Mouse (Mus musculus) hindbrain, embryonic 11.5 days (tissue): ENCODE results near the gene Hoxc4. TPM values are rescaled to one million over a fixed set of nuclear protein-coding genes. Genes with fewer than 3 reads are reported as not detected.

Experiments
- ATAC-seq: fragments of 200-750 bp; cut with Nextera tagmentation; 2 replicates; pipeline ENCODE4 v1.8.0; 2017; ENCODE audit warnings: mild to moderate bottlenecking, moderate TSS enrichment, moderate library complexity; ENCODE audit not compliant: low FRiP score
- DNase-seq: peaks from one replicate; pipeline ENCODE4 v3.0.0-alpha.2; 2015; ENCODE audit warnings: low spot score
- H3K27ac ChIP-seq: fragments of 300-500 bp; sonication (generic); 2 replicates; pipeline ENCODE4 v1.5.1; 2014; ENCODE audit warnings: mild to moderate bottlenecking, low read depth, low read length
- H3K27me3 ChIP-seq: fragments of 300-500 bp; sonication (generic); 2 replicates; pipeline ENCODE4 v1.6.1; 2014; ENCODE audit warnings: mild to moderate bottlenecking, low read length, moderate library complexity, mixed read lengths; ENCODE audit not compliant: control insufficient read depth, insufficient read depth
- H3K36me3 ChIP-seq: fragments of 300-500 bp; sonication (generic); 2 replicates; pipeline ENCODE4 v1.6.1; 2014; ENCODE audit warnings: mild to moderate bottlenecking, low read length, moderate library complexity, mixed read lengths; ENCODE audit not compliant: control insufficient read depth, insufficient read depth
- H3K4me1 ChIP-seq: fragments of 300-500 bp; sonication (generic); replicated peaks from 2 replicates; pipeline ENCODE4 v1.6.1; 2014; ENCODE audit warnings: low read length, mixed read lengths; ENCODE audit not compliant: control insufficient read depth, insufficient read depth
- H3K4me2 ChIP-seq: fragments of 300-500 bp; sonication (generic); replicated peaks from 2 replicates; pipeline ENCODE4 v1.6.1; 2014; ENCODE audit warnings: mild to moderate bottlenecking, low read depth, low read length
- H3K4me3 ChIP-seq: fragments of 300-500 bp; sonication (generic); 2 replicates; pipeline ENCODE4 v1.5.1; 2014; ENCODE audit warnings: low read depth, low read length
- H3K9ac ChIP-seq: fragments of 300-500 bp; sonication (generic); 2 replicates; pipeline ENCODE4 v1.6.1; 2014; ENCODE audit warnings: low read depth, low read length
- H3K9me3 ChIP-seq: fragments of 300-500 bp; sonication (generic); 2 replicates; pipeline ENCODE4 v1.6.1; 2016; ENCODE audit warnings: low read length; ENCODE audit not compliant: control insufficient read depth
- WGBS: fragments of 180-500 bp; shearing (Covaris S2); extraction: QIAGEN DNeasy Blood & Tissue Kit; methylation state at CpG from one replicate; pipeline ENCODE4 v1.1.7; 2014; 5-methylcytosine and 5-hydroxymethylcytosine counted together
- polyA plus RNA-seq: library from polyadenylated mRNA; unstranded; fragments of >200 nt; fragmentation: Nextera tagmentation; extraction: Ambion mirVana; gene quantifications from 2 replicates; pipeline ENCODE4 v1.2.1, GENCODE M21; 2014

Gene Hoxc4
- polyA plus RNA-seq, 1 experiment from 2014 or later: 37.8 TPM

DNA sequence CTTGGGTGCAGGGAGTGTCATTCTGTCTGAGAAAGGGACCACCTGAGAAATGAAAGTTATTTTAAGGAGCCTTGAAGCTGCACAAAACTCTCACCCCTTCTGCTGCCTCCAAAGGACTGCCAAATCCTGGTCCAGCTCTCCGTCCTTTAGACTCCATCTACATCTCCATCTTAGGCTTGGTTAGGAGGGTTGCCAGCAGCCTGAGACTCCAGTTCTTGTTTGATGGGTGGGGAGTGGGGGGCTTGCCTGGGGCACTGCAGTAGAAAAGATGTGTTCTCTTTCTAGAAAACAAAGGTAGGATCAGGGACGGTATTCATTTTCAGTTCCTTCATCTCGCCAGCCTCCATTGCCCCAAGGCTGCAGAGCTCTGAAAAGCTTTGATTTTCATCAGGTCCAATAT is 21.3 kb upstream of the Hoxc4 start:
- Histone ChIP-seq H3K4me1 (0 out of 2 replicates have a peak, but pooled peaks cover 3% of the 10 kb centered on the region), H3K4me3 (no peak overlapping the region), H3K27me3 (peaks cover 98% of the 10 kb centered on the region), H3K4me2 (no peak overlapping the region), H3K27ac (no peak overlapping the region), H3K9me3 (no peaks in the 10 kb centered on the region), H3K36me3 (no peaks in the 10 kb centered on the region), H3K9ac (no peak overlapping the region)
- 2% methylated on average over 3 of the region's 3 CpGs for WGBS
- no peak for DNase-seq
- ATAC-seq: no peak

- WGBS: 2% methylated on average over 19 of the region's 19 CpGs
- H3K36me3 ChIP-seq: no peaks in the 10 kb centered on the region
- peaks cover 98% of the 10 kb centered on the region for H3K27me3 ChIP-seq
- no peak within 1 kb of the TSS for H3K27ac ChIP-seq
- peak within 1 kb of the TSS; percentile 30 for H3K4me3 ChIP-seq
- ATAC-seq (no peak), DNase-seq (no peak)
- 0 out of 2 replicates have a peak, but pooled peaks cover 3% of the 10 kb centered on the region for H3K4me1 ChIP-seq
- H3K9me3 ChIP-seq: no peaks in the 10 kb centered on the region
- H3K9ac ChIP-seq: no peak within 1 kb of the TSS
- H3K4me2 ChIP-seq: peak within 1 kb of the TSS; percentile 47
Measured at GRCm38 (mm10) chr15:102997939-102998355, 20.8 kb upstream of the Hoxc4 start, which contains the start of gene Hoxc6. TSS of gene Hoxc6 (plus strand) at chr15:102998257.

GRCm38 (mm10) chr15:102998608-102999182 is 20.0 kb upstream of the Hoxc4 start:
- Histone ChIP-seq H3K9me3 (no peaks in the 10 kb centered on the region), H3K9ac (no peak overlapping the region), H3K4me1 (0 out of 2 replicates have a peak, but pooled peaks cover 3% of the 10 kb centered on the region), H3K4me2 (peak overlapping the region; percentile 47; the same call in 1 of the 2 replicates), H3K36me3 (no peaks in the 10 kb centered on the region), H3K27ac (no peak overlapping the region), H3K27me3 (peaks cover 98% of the 10 kb centered on the region), H3K4me3 (no peak overlapping the region)
- 0% methylated on average over 19 of the region's 19 CpGs for WGBS
- ATAC-seq (no peak), DNase-seq (no peak)

DNA sequence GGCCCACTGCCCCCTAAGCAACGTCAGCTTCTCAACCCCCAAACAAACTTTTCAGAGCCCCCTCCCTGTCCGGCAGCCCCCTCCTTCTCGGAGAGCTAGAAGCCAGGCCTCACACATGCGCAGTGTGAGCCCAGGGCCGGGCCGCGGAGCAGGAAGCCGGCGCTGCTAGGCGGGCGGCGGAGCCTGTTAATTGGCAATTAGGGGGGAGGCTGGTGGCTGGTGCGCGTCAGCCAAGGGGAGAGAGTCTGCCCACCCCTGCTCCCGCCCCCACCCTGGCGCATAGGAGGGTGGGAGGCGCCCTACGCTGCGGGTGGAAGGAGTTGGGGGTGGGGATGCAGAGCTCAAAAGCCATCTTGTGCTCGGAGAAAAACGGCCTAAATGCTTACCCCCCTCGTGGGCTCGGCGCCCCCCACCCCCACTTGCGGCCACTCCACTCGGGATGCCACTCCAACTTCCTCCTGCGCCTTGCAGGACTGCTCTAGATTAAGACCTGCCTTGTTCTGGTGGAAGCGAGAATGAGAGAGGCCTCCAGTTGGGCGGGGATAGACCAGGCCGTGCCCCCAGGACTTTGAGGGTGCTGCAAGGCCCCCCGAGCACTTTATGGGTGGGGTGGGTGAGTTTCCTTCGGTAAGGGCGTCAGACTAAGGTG is 19.4 kb upstream of the Hoxc4 start:
- Histone ChIP-seq H3K4me3 (peak overlapping the region; percentile 30), H3K27me3 (peaks cover 98% of the 10 kb centered on the region), H3K9me3 (no peaks in the 10 kb centered on the region), H3K9ac (no peak overlapping the region), H3K27ac (no peak overlapping the region), H3K4me1 (0 out of 2 replicates have a peak, but pooled peaks cover 3% of the 10 kb centered on the region), H3K4me2 (peak overlapping the region; percentile 47), H3K36me3 (no peaks in the 10 kb centered on the region)
- WGBS: under 1% methylated on average over 26 of the region's 33 CpGs
- peak; percentile 65 for DNase-seq
- ATAC-seq: no peak

DNA sequence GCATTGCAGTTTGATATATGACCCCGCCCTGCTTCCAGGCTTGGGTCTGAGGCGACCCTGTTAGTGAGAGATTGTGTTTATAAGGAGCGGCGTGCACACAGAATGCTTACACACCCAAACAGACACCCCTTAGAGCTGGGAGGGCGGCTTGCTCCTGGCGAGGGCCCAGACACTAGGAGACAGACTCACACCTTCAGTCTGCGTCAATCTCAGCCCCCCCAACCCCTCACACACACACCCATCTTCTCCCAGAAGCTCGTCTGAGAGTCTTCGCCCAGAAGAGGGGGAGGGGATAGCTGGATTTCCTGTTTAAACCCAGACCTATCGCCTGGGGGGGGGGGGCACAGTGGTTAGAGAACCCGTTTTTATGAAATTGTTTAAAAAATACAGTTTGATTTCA is 18.8 kb upstream of the Hoxc4 start:
- H3K9ac ChIP-seq: no peak overlapping the region
- no peaks in the 10 kb centered on the region for H3K9me3 ChIP-seq
- no peak overlapping the region for H3K27ac ChIP-seq
- no peaks in the 10 kb centered on the region for H3K36me3 ChIP-seq
- H3K4me3 ChIP-seq: no peak overlapping the region
- under 1% methylated on average over 10 of the region's 11 CpGs for WGBS
- peaks cover 98% of the 10 kb centered on the region for H3K27me3 ChIP-seq
- no peak overlapping the region for H3K4me2 ChIP-seq
- no peak for ATAC-seq
- 0 out of 2 replicates have a peak, but pooled peaks cover 3% of the 10 kb centered on the region for H3K4me1 ChIP-seq
- DNase-seq: no peak

GRCm38 (mm10) chr15:103000501-103000901 is 18.2 kb upstream of the Hoxc4 start:
- Histone ChIP-seq H3K4me1 (0 out of 2 replicates have a peak, but pooled peaks cover 3% of the 10 kb centered on the region), H3K27ac (no peak overlapping the region), H3K9ac (no peak overlapping the region), H3K36me3 (no peaks in the 10 kb centered on the region), H3K9me3 (no peaks in the 10 kb centered on the region), H3K4me3 (no peak overlapping the region), H3K4me2 (no peak overlapping the region), H3K27me3 (peaks cover 98% of the 10 kb centered on the region)
- 0% methylated on average over 24 of the region's 24 CpGs for WGBS
- no peak for ATAC-seq
- peak; percentile 56 for DNase-seq

- ATAC-seq: no peak
- no peak overlapping the region for H3K4me3 ChIP-seq
- peaks cover 98% of the 10 kb centered on the region for H3K27me3 ChIP-seq
- DNase-seq: no peak
- no peak overlapping the region for H3K27ac ChIP-seq
- no peaks in the 10 kb centered on the region for H3K9me3 ChIP-seq
- WGBS: 14% methylated on average over 2 of the region's 2 CpGs
- no peak overlapping the region for H3K9ac ChIP-seq
- H3K4me1 ChIP-seq: 0 out of 2 replicates have a peak, but pooled peaks cover 3% of the 10 kb centered on the region
- no peak overlapping the region for H3K4me2 ChIP-seq
- H3K36me3 ChIP-seq: no peaks in the 10 kb centered on the region
Measured at GRCm38 (mm10) chr15:103001370-103001769, 17.4 kb upstream of the Hoxc4 start.

DNA sequence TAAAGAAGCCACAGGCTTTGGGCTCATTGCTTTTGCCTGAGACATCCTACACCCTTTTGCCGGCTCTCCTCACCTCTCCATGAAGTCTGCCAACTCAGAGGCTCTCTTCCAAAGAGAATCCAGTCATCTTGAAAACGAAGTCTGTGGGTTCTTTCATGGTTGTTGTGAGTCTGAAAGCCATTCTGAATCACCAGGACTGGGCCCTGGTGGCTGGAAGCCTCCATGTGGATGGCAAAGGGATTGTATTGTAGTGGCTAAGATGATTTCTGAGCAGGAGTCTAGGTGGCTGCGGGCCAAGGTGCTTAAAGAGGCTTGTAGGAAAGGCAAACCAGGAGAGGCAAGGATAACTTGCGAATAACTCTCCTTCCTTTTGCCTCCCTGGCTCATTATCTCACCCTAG is 16.6 kb upstream of the Hoxc4 start:
- Histone ChIP-seq H3K9me3 (no peaks in the 10 kb centered on the region), H3K27me3 (peaks cover 99% of the 10 kb centered on the region), H3K36me3 (no peaks in the 10 kb centered on the region), H3K4me2 (no peak overlapping the region), H3K4me1 (0 out of 2 replicates have a peak, but pooled peaks cover 3% of the 10 kb centered on the region), H3K4me3 (no peak overlapping the region), H3K9ac (no peak overlapping the region), H3K27ac (no peak overlapping the region)
- ATAC-seq: no peak
- DNase-seq: no peak
- 6% methylated on average over 4 of the region's 4 CpGs for WGBS
